ENCODE assay signal across 22 mouse cellular contexts in genomic region chr14:21811301-21811700, GRCm38 (mm10). TPM values are rescaled to one million over a fixed set of nuclear protein-coding genes. Genes with fewer than 3 reads are reported as not detected.
DNase-seq lines count a peak whose midpoint lies in the region; ATAC-seq and TF ChIP-seq lines count a peak whose summit lies in the region.
"Had no signal": no experiment of that assay in that cellular context is flagged by ENCODE, and none has a peak within 500 bp of the region (broad histone marks: within the 10 kb centered on the region; RNA-seq: fewer than 3 reads in every experiment).

No protein-coding gene starts in this region.

- H3K27ac ChIP-seq in gastrocnemius, adult 2 months: peak overlapping the region; percentile 53
- peak overlapping the region; percentile 44; the same call in 1 of the 2 replicates for H3K27ac ChIP-seq in bone marrow macrophage, adult 2 months (ENCODE audit: insufficient read depth, low read depth, low read length)
- H3K27ac ChIP-seq: embryonic facial prominence, embryonic 10.5 days; forebrain, embryonic 13.5 days; heart, embryonic 10.5 days; hindbrain, postnatal 0 days; limb, embryonic 13.5 days; neural tube, embryonic 13.5 days had no signal

- TF ChIP-seq POLR2A in bone marrow macrophage, adult 2 months (IDR thresholded peaks at IDR 0.05; ENCODE audit: borderline replicate concordance, low read depth, low read length): no peak

- peaks cover 40% of the 10 kb centered on the region for H3K4me1 ChIP-seq in bone marrow macrophage, adult 2 months (ENCODE audit: control insufficient read depth, insufficient read depth, low read length)
- H3K4me1 ChIP-seq: forebrain, embryonic 13.5 days; limb, embryonic 13.5 days; neural tube, embryonic 13.5 days had no signal

- no peak for TF ChIP-seq CTCF in gastrocnemius, adult 2 months (IDR thresholded peaks at IDR 0.05)
- no peak for TF ChIP-seq CTCF in bone marrow macrophage, adult 2 months (IDR thresholded peaks at IDR 0.05; ENCODE audit: low read depth, low read length)

- no peak overlapping the region for H3K4me3 ChIP-seq in gastrocnemius, adult 2 months
- H3K4me3 ChIP-seq in bone marrow macrophage, adult 2 months (ENCODE audit: insufficient read depth, low read length): no peak overlapping the region
- H3K4me3 ChIP-seq: embryonic facial prominence, embryonic 10.5 days; forebrain, embryonic 13.5 days; heart, embryonic 10.5 days; limb, embryonic 13.5 days; megakaryocyte, embryonic 14.5 days; neural tube, embryonic 13.5 days had no signal

- no peak for DNase-seq in gastrocnemius, adult 2 months
- DNase-seq in gastrocnemius, postnatal 10 days: no peak
- DNase-seq in 416B (ENCODE audit: low read depth): peak; percentile 68
- DNase-seq in urinary bladder, postnatal 25 days (ENCODE audit: low spot score): no peak
- DNase-seq in ovary, postnatal 10 days (ENCODE audit: low spot score): no peak
- DNase-seq in left cerebral cortex, adult 8-10 months (ENCODE audit: low spot score in 2 of 2): no peak
- DNase-seq: cerebellum, postnatal 10 days; gastrocnemius, postnatal 36 days; kidney, adult 8-10 months; kidney, postnatal 36 days; layer of hippocampus, adult 9-11 months; lung, adult 2 months; thymus, adult 18-20 months had no signal

- peak; percentile 40 for ATAC-seq in megakaryocyte progenitor cell, adult 5-6 weeks (replicated peaks; ENCODE audit: poor library complexity)
- ATAC-seq: forebrain, embryonic 13.5 days; hindbrain, postnatal 0 days had no signal

- intact Hi-C loops in gastrocnemius, adult 2 months (cut with DNase I): no loop called here

RNA-seq across cellular contexts. Expression of gene Vdac2, which starts 13.7 kb away (rescaled TPM):
- total RNA-seq in gastrocnemius, adult 2 months (2021): 100 to 1,000 TPM; 320 to 332 TPM
- total RNA-seq in gastrocnemius, postnatal 10 days (2021): 100 to 1,000 TPM; 308 to 335 TPM
- polyA plus RNA-seq in bone marrow macrophage, adult 2 months (2012; ENCODE audit: insufficient read depth, insufficient read length, missing spikeins): 211 and 222 TPM in 2 replicates
- total RNA-seq in megakaryocyte progenitor cell, adult 5-6 weeks (2015): 468 and 477 TPM in 2 replicates
- total RNA-seq in megakaryocyte progenitor cell, adult 5-6 weeks (2017): 395 and 402 TPM in 2 replicates
- total RNA-seq in left cerebral cortex, adult 8-10 months (2022): 100 to 1,000 TPM; 242 to 257 (median 249) TPM

RNA-seq across cellular contexts. Expression of gene Comtd1, which starts 37.5 kb away (rescaled TPM):
- 10 to 100 TPM in 1 of 2 experiments, 1 to 10 TPM in 1; 8.8 to 13.0 TPM for total RNA-seq in gastrocnemius, adult 2 months (2021)
- 10 to 100 TPM; 10.3 to 11.1 TPM for total RNA-seq in gastrocnemius, postnatal 10 days (2021)
- 15.5 and 23.1 TPM in 2 replicates for polyA plus RNA-seq in bone marrow macrophage, adult 2 months (2012; ENCODE audit: insufficient read depth, insufficient read length, missing spikeins)
- 40.7 and 50.8 TPM in 2 replicates for total RNA-seq in megakaryocyte progenitor cell, adult 5-6 weeks (2015)
- total RNA-seq in megakaryocyte progenitor cell, adult 5-6 weeks (2017): 23.5 and 30.2 TPM in 2 replicates
- 10 to 100 TPM; 23.8 to 32.8 (median 30.7) TPM for total RNA-seq in left cerebral cortex, adult 8-10 months (2022)
